Mouse (Mus musculus) CH12.LX (cell line): ENCODE measurements around the gene Trmt10c.

Source experiments
- KAT2A ChIP-seq: IDR thresholded peaks from 2 replicates; pipeline ENCODE4 v1.6.1; 2012; ENCODE audit warnings: low read length, improper control_type of control experiment, inconsistent platforms; ENCODE audit not compliant: insufficient replicate concordance
- POLR2A ChIP-seq: IDR thresholded peaks from 2 replicates; pipeline ENCODE4 v1.6.1; 2011; ENCODE audit warnings: low read depth, mild to moderate bottlenecking, improper control_type of control experiment, low read length
- ZKSCAN1 ChIP-seq: IDR thresholded peaks from 2 replicates; pipeline ENCODE4 v1.6.1; 2012; ENCODE audit warnings: low read depth, inconsistent platforms, low read length, improper control_type of control experiment, borderline replicate concordance

DNA sequence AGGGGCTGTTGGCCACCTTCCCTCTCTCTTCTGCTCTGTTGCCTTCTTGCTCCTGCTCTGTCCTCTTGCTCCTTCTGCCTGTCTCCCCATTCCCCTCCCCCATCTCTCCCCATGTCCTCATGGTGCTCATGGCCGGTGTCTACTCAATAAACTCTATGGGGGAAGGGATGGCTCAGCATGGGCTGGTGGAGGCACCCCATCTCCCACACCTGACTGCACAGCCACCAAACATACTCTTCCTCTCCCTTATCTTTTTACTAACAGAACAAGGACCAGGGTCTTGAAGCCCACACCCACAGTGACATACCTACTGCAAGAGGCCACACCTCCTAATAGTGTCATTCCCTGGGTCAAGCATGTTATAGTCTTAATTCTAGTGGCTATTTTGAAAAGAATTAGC, 36.5 kb upstream of the Trmt10c start:
- TF ChIP-seq KAT2A: no peak
- no peak for TF ChIP-seq ZKSCAN1
- no peak for TF ChIP-seq POLR2A
